Mouse (Mus musculus) colon, adult 2 months (tissue): ENCODE measurements around the gene Narfl. TPM values are rescaled to one million over a fixed set of nuclear protein-coding genes. Genes with fewer than 3 reads are reported as not detected.

Experiments
- polyA plus RNA-seq: library from polyadenylated mRNA; depleted of rRNA; stranded (reverse); fragments of >200 nt; gene quantifications from 2 replicates; pipeline ENCODE4 v1.2.3, GENCODE M21; 2012; rRNA removed

Narfl gene
- polyA plus RNA-seq, result 23.0 and 24.0 TPM in 2 replicates

GRCm38 (mm10) chr17:25773549-25774120 lies at the start of gene Narfl:
TSS of gene Narfl (plus strand) at chr17:25773776.

GRCm38 (mm10) chr17:25727265-25728008 lies 46.1 kb upstream of the Narfl start, which contains the start of the genes Chtf18 and Rpusd1:
TSS of gene Chtf18 (minus strand) at chr17:25727419.
TSS of gene Rpusd1 (plus strand) at chr17:25727670.

GRCm38 (mm10) chr17:25735745-25736144 lies 37.8 kb upstream of the Narfl start, which contains the start of gene Mslnl:
TSS of gene Mslnl (plus strand) at chr17:25736042.

GRCm38 (mm10) chr17:25754241-25754640 lies 19.3 kb upstream of the Narfl start, which contains the start of gene Msln:
TSS of gene Msln (minus strand) at chr17:25754378.

GRCm38 (mm10) chr17:25785281-25785745 lies 11.7 kb downstream of the Narfl start, which contains the start of gene Haghl:
TSS of gene Haghl (minus strand) at chr17:25785673.

GRCm38 (mm10) chr17:25786280-25786679 lies 12.7 kb downstream of the Narfl start, which contains the start of gene Ccdc78:
TSS of gene Ccdc78 (plus strand) at chr17:25786580.

GRCm38 (mm10) chr17:25792615-25793014 lies 19.0 kb downstream of the Narfl start, which contains the start of gene Fam173a:
TSS of gene Fam173a (minus strand) at chr17:25792901.

GRCm38 (mm10) chr17:25795609-25796092 lies 22.1 kb downstream of the Narfl start, which contains the start of gene AC134908.4:
TSS of gene AC134908.4 (minus strand) at chr17:25795659.

GRCm38 (mm10) chr17:25796951-25797369 lies 23.4 kb downstream of the Narfl start, which contains the start of gene Metrn:
TSS of gene Metrn (minus strand) at chr17:25797136.

GRCm38 (mm10) chr17:25808789-25809605 lies 35.4 kb downstream of the Narfl start, which contains the start of gene Fbxl16:
TSS of gene Fbxl16 (plus strand) at chr17:25809085.

GRCm38 (mm10) chr17:25823452-25823851 lies 49.9 kb downstream of the Narfl start, which contains the start of gene Wdr24:
TSS of gene Wdr24 (plus strand) at chr17:25823627.

GRCm38 (mm10) chr17:25828712-25829557 lies 55.4 kb downstream of the Narfl start, which contains the start of gene Jmjd8:
TSS of gene Jmjd8 (plus strand) at chr17:25828867.

Other genes starting within 250 kb of the Narfl start
- 1.0 and 1.8 TPM in 2 replicates for gene Sox8, start 203.1 kb upstream of the Narfl start, polyA plus RNA-seq
- gene Lmf1, start 194.7 kb upstream of the Narfl start, polyA plus RNA-seq, result 20.6 and 23.5 TPM in 2 replicates
- gene Gng13, start 56.6 kb upstream of the Narfl start, polyA plus RNA-seq, result 0.17 and 0.48 TPM in 2 replicates
- gene Chtf18, start 46.4 kb upstream of the Narfl start, polyA plus RNA-seq, result 9.4 and 10.7 TPM in 2 replicates
- gene Rpusd1, start 46.1 kb upstream of the Narfl start, polyA plus RNA-seq, result 37.3 and 40.1 TPM in 2 replicates
- 0.59 and 0.60 TPM in 2 replicates for gene Mslnl, start 37.7 kb upstream of the Narfl start, polyA plus RNA-seq
- gene Msln, start 19.4 kb upstream of the Narfl start, polyA plus RNA-seq, result 5.1 and 8.6 TPM in 2 replicates
- gene Haghl, start 11.9 kb downstream of the Narfl start, polyA plus RNA-seq, result 42.7 and 47.9 TPM in 2 replicates
- not detected in 2 replicates for gene Ccdc78, start 12.8 kb downstream of the Narfl start, polyA plus RNA-seq
- gene Fam173a, start 19.1 kb downstream of the Narfl start, polyA plus RNA-seq, result 140 and 190 TPM in 2 replicates
- 0.90 and 1.5 TPM in 2 replicates for gene AC134908.4, start 21.9 kb downstream of the Narfl start, polyA plus RNA-seq
- gene Metrn, start 23.4 kb downstream of the Narfl start, polyA plus RNA-seq, result 30.8 and 45.3 TPM in 2 replicates
- gene Fbxl16, start 35.3 kb downstream of the Narfl start, polyA plus RNA-seq, result 6.1 and 6.7 TPM in 2 replicates
- gene Wdr24, start 49.9 kb downstream of the Narfl start, polyA plus RNA-seq, result 41.6 and 47.1 TPM in 2 replicates
- gene Jmjd8, start 55.1 kb downstream of the Narfl start, polyA plus RNA-seq, result 61.3 and 67.4 TPM in 2 replicates
- 184 and 196 TPM in 2 replicates for gene Stub1, start 59.6 kb downstream of the Narfl start, polyA plus RNA-seq
- gene Rhbdl1, start 63.5 kb downstream of the Narfl start, polyA plus RNA-seq, result 20.1 and 27.0 TPM in 2 replicates
- gene Gm20683, start 68.0 kb downstream of the Narfl start, polyA plus RNA-seq, result 87.9 and 110 TPM in 2 replicates
- gene Rhot2, start 71.1 kb downstream of the Narfl start, polyA plus RNA-seq, result 134 and 145 TPM in 2 replicates
- gene Wdr90, start 87.7 kb downstream of the Narfl start, polyA plus RNA-seq, result 31.9 and 49.4 TPM in 2 replicates
- 146 and 175 TPM in 2 replicates for gene Mcrip2, start 95.0 kb downstream of the Narfl start, polyA plus RNA-seq
- 300 and 336 TPM in 2 replicates for gene Mettl26, start 101.3 kb downstream of the Narfl start, polyA plus RNA-seq
- 1.6 and 2.1 TPM in 2 replicates for gene Wfikkn1, start 107.1 kb downstream of the Narfl start, polyA plus RNA-seq
- gene Rab40c, start 146.0 kb downstream of the Narfl start, polyA plus RNA-seq, result 53.2 and 56.8 TPM in 2 replicates
- 111 and 122 TPM in 2 replicates for gene Pigq, start 171.2 kb downstream of the Narfl start, polyA plus RNA-seq
- gene Nhlrc4, start 171.2 kb downstream of the Narfl start, polyA plus RNA-seq, result not detected in 2 replicates
- 0.10 TPM in 1 of 2 replicates, not detected in the other for gene A930017K11Rik, start 178.8 kb downstream of the Narfl start, polyA plus RNA-seq
- 50.6 and 50.9 TPM in 2 replicates for gene Capn15, start 212.0 kb downstream of the Narfl start, polyA plus RNA-seq